Comparison of ENCODE assay signal across 8 mouse cellular contexts in the genomic region with DNA sequence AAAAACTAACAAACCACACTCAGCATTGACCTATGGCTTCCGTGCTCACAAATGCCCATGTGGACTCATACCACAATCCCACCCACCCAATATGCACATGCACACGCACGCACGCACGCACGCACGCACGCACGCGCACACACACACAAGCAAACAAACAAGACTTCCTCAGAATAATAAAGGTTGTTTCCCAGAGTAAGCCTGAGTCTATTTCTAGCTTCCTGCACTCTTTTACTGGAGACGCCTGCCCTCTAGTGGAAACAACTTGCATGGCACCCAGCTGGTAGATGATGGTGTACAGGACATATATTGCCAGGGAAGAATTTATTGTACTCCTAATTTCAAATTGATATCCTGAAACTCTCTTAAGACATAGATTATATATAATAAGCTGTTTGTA. TPM values are rescaled to one million over a fixed set of nuclear protein-coding genes. Genes with fewer than 3 reads are reported as not detected.
A peak's percentile ranks its signal among the peaks of the same experiment; 100 is the strongest.
DNase-seq lines count a peak whose midpoint lies in the region; ATAC-seq and TF ChIP-seq lines count a peak whose summit lies in the region.

No protein-coding gene starts in this region.

- 19% methylated on average over 11 of the region's 11 CpGs for WGBS in embryonic facial prominence, embryonic 13.5 days
- 23% methylated on average over 11 of the region's 11 CpGs for WGBS in heart, embryonic 12.5 days
- WGBS in kidney, embryonic 16.5 days: 27% methylated on average over 11 of the region's 11 CpGs
- WGBS in stomach, embryonic 14.5 days: 17% methylated on average over 11 of the region's 11 CpGs

- peak; percentile 84 for DNase-seq in B cell, adult 2 months
- DNase-seq in adrenal gland, postnatal 4 days (ENCODE audit: low spot score in 2 of 2): peak; percentile 19 to 42
- peak; percentile 73 for DNase-seq in liver

- no peak for TF ChIP-seq POLR2A in myocyte (IDR thresholded peaks at IDR 0.05; ENCODE audit: insufficient read length, low read depth)

- H3K36me3 ChIP-seq in embryonic facial prominence, embryonic 13.5 days: no peaks in the 10 kb centered on the region
- no peaks in the 10 kb centered on the region for H3K36me3 ChIP-seq in heart, embryonic 12.5 days
- no peaks in the 10 kb centered on the region for H3K36me3 ChIP-seq in kidney, embryonic 16.5 days (ENCODE audit: insufficient read depth, low read length)
- H3K36me3 ChIP-seq in myocyte (ENCODE audit: control insufficient read depth, insufficient read depth): no peaks in the 10 kb centered on the region
- no peaks in the 10 kb centered on the region for H3K36me3 ChIP-seq in stomach, embryonic 14.5 days (ENCODE audit: control insufficient read depth, insufficient read depth, low read length)

- ATAC-seq in embryonic facial prominence, embryonic 13.5 days (ENCODE audit: insufficient number of reproducible peaks, insufficient read depth, low FRiP score, low TSS enrichment, low read depth): no peak
- 0 out of 2 replicates have a peak, but pooled peaks have one; percentile 42 for ATAC-seq in heart, embryonic 12.5 days (ENCODE audit: insufficient number of reproducible peaks, low FRiP score)
- peak; percentile 91 for ATAC-seq in kidney, embryonic 16.5 days (ENCODE audit: low FRiP score, low TSS enrichment)
- ATAC-seq in stomach, embryonic 14.5 days (ENCODE audit: insufficient number of reproducible peaks, insufficient read depth, low FRiP score, low read depth): peak; percentile 77; the same call in 1 of the 2 replicates

- no peak overlapping the region for H3K4me3 ChIP-seq in embryonic facial prominence, embryonic 13.5 days
- no peak overlapping the region for H3K4me3 ChIP-seq in heart, embryonic 12.5 days
- H3K4me3 ChIP-seq in kidney, embryonic 16.5 days (ENCODE audit: low read length): no peak overlapping the region
- H3K4me3 ChIP-seq in myocyte: no peak overlapping the region
- no peak overlapping the region for H3K4me3 ChIP-seq in stomach, embryonic 14.5 days (ENCODE audit: low read depth, low read length)

- H3K9me3 ChIP-seq in embryonic facial prominence, embryonic 13.5 days: no peaks in the 10 kb centered on the region
- H3K9me3 ChIP-seq in heart, embryonic 12.5 days (replicated peaks): no peaks in the 10 kb centered on the region
- no peaks in the 10 kb centered on the region for H3K9me3 ChIP-seq in kidney, embryonic 16.5 days (ENCODE audit: low read length)
- no peaks in the 10 kb centered on the region for H3K9me3 ChIP-seq in stomach, embryonic 14.5 days (ENCODE audit: control insufficient read depth, low read depth, low read length)

- no peaks in the 10 kb centered on the region for H3K79me2 ChIP-seq in myocyte (ENCODE audit: control insufficient read depth, insufficient read depth)

- H3K9ac ChIP-seq in embryonic facial prominence, embryonic 13.5 days: no peak overlapping the region
- H3K9ac ChIP-seq in heart, embryonic 12.5 days: no peak overlapping the region; the same call in 1 of the 2 replicates
- H3K9ac ChIP-seq in kidney, embryonic 16.5 days (replicated peaks; ENCODE audit: low read length): no peak overlapping the region
- no peak overlapping the region for H3K9ac ChIP-seq in stomach, embryonic 14.5 days (replicated peaks; ENCODE audit: low read depth, low read length)

- H3K27me3 ChIP-seq in embryonic facial prominence, embryonic 13.5 days: no peaks in the 10 kb centered on the region
- H3K27me3 ChIP-seq in heart, embryonic 12.5 days (replicated peaks): no peaks in the 10 kb centered on the region
- H3K27me3 ChIP-seq in kidney, embryonic 16.5 days (ENCODE audit: insufficient read depth, low read length): no peaks in the 10 kb centered on the region
- no peaks in the 10 kb centered on the region for H3K27me3 ChIP-seq in myocyte (ENCODE audit: control insufficient read depth, insufficient read depth, insufficient read length)
- no peaks in the 10 kb centered on the region for H3K27me3 ChIP-seq in stomach, embryonic 14.5 days (ENCODE audit: control insufficient read depth, insufficient read depth, low read length)

- H3ac ChIP-seq in myocyte (ENCODE audit: control insufficient read depth, insufficient read length): no peak overlapping the region

- no peak overlapping the region for H3K27ac ChIP-seq in embryonic facial prominence, embryonic 13.5 days
- no peak overlapping the region for H3K27ac ChIP-seq in heart, embryonic 12.5 days (ENCODE audit: poor library complexity, severe bottlenecking)
- no peak overlapping the region for H3K27ac ChIP-seq in kidney, embryonic 16.5 days (ENCODE audit: low read length)
- H3K27ac ChIP-seq in stomach, embryonic 14.5 days (ENCODE audit: low read length): no peak overlapping the region

- no peaks in the 10 kb centered on the region for H3K4me1 ChIP-seq in embryonic facial prominence, embryonic 13.5 days
- 0 out of 2 replicates have a peak, but pooled peaks cover 2% of the 10 kb centered on the region for H3K4me1 ChIP-seq in heart, embryonic 12.5 days (replicated peaks)
- H3K4me1 ChIP-seq in kidney, embryonic 16.5 days (ENCODE audit: insufficient read depth, low read length): no peaks in the 10 kb centered on the region
- no peaks in the 10 kb centered on the region for H3K4me1 ChIP-seq in stomach, embryonic 14.5 days (ENCODE audit: control insufficient read depth, insufficient read depth, low read length)

- H3K4me2 ChIP-seq in embryonic facial prominence, embryonic 13.5 days: peak overlapping the region; percentile 43
- peak overlapping the region; percentile 59 for H3K4me2 ChIP-seq in heart, embryonic 12.5 days
- H3K4me2 ChIP-seq in kidney, embryonic 16.5 days (replicated peaks; ENCODE audit: low read depth, low read length): peak overlapping the region; percentile 28
- H3K4me2 ChIP-seq in myocyte (ENCODE audit: low read depth): peak overlapping the region; percentile 21
- H3K4me2 ChIP-seq in stomach, embryonic 14.5 days (replicated peaks; ENCODE audit: low read depth, low read length): no peak overlapping the region

TF ChIP-seq in myocyte, 11 proteins besides CTCF, POLR2A, EP300 and RAD21:
- no peak for TF ChIP-seq TCF3 (IDR thresholded peaks at IDR 0.05; ENCODE audit: insufficient read length, low read depth)
- no peak for TF ChIP-seq POLR2AphosphoS2 (IDR thresholded peaks at IDR 0.05; ENCODE audit: insufficient read length, low read depth)
- TF ChIP-seq USF1 (IDR thresholded peaks at IDR 0.05; ENCODE audit: low read depth): no peak
- no peak for TF ChIP-seq TCF12 (IDR thresholded peaks at IDR 0.05; ENCODE audit: insufficient read depth, poor library complexity, severe bottlenecking)
- TF ChIP-seq MYOG (IDR thresholded peaks at IDR 0.05; ENCODE audit: control insufficient read depth in 1 of 3, insufficient read depth in 1 of 3, insufficient read length in 2 of 3, low read depth in 2 of 3): no peak
- no peak for TF ChIP-seq MAX (IDR thresholded peaks at IDR 0.05; ENCODE audit: low read depth)
- no peak for TF ChIP-seq SRF (IDR thresholded peaks at IDR 0.05; ENCODE audit: control insufficient read depth, insufficient read length, low read depth)
- TF ChIP-seq E2F4 (IDR thresholded peaks at IDR 0.05; ENCODE audit: insufficient read depth): no peak
- TF ChIP-seq CEBPB (IDR thresholded peaks at IDR 0.05; ENCODE audit: insufficient read depth, poor library complexity, severe bottlenecking): no peak
- no peak for TF ChIP-seq REST (IDR thresholded peaks at IDR 0.05; ENCODE audit: insufficient read depth, insufficient read length)
- no peak for TF ChIP-seq MYOD1 (IDR thresholded peaks at IDR 0.05; ENCODE audit: control insufficient read depth in 1 of 3, insufficient read length in 2 of 3, low read depth in 2 of 3)

RNA-seq across cellular contexts. Expression of a gene that starts 29.8 kb away (rescaled TPM):
- total RNA-seq in adrenal gland, postnatal 4 days (2021): under 1 TPM; 0.56 to 0.68 TPM
- 1.1 and 1.6 TPM in 2 replicates for polyA plus RNA-seq in embryonic facial prominence, embryonic 13.5 days (2015; fragmentation: Nextera tagmentation; extraction: Ambion mirVana)
- 0.24 and 0.30 TPM in 2 replicates for polyA plus RNA-seq in heart, embryonic 12.5 days (2016; fragmentation: Nextera tagmentation; extraction: Ambion mirVana)
- polyA plus RNA-seq in kidney, embryonic 16.5 days (2015; fragmentation: Nextera tagmentation; extraction: Ambion mirVana): 0.14 TPM in 1 of 2 replicates, not detected in the other
- 0.06 TPM for polyA plus RNA-seq in myocyte (2012; fragmentation: generic; extraction: Trizol)
- polyA plus RNA-seq in stomach, embryonic 14.5 days (2014; fragmentation: Nextera tagmentation; extraction: Ambion mirVana): 0.29 TPM in 1 of 2 replicates, not detected in the other

Comparison
In these comparisons a context has a peak if more than half of its experiments do, and no peak if none do; other contexts are left out.
1. DNase-seq: peak in every context shown above with its lines; median percentile 84 in B cell, adult 2 months; 73 in liver; 30 in adrenal gland, postnatal 4 days.